Mouse (Mus musculus) gonadal fat pad, adult 2 months (tissue): ENCODE results near the gene Gzmc. TPM values are rescaled to one million over a fixed set of nuclear protein-coding genes. Genes with fewer than 3 reads are reported as not detected.
A peak's percentile ranks its signal among the peaks of the same experiment; 100 is the strongest.
"Not testable (repeated sequence)": the region's sequence is repeated elsewhere in the genome, so short reads cannot be mapped to it uniquely, and the experiment has no call there.

ENCODE experiments used
- DNase-seq: peaks from one replicate; pipeline ENCODE4 v3.0.0-alpha.2; 2012; ENCODE audit warnings: low read depth
- polyA plus RNA-seq: library from polyadenylated mRNA; depleted of rRNA; stranded (reverse); fragments of >200 nt; gene quantifications from 2 replicates; pipeline ENCODE4 v1.2.3, GENCODE M21; 2012; rRNA removed

Gzmc gene
- polyA plus RNA-seq = 0.19 TPM in 1 of 2 replicates, not detected in the other

DNA sequence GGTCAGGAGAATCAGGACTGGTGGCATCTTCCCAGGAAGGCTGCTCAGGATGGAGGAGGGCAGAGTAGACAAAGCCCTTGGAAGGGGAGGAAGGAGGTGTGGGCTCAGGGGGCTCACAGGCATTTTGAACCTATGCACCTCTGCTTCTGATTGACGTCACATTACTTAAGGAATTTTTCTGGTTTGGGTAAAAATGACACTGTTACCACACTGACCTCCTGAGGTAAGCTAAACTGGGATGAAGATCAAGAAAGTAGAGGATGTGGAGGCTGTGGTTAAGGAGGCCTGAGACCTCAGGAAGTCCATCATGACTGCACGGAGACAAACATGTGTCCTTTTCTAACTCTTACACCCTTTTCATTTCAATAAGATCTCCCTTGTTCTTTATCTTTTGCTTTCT lies at the start of gene Gzmc:
Gzmc (minus strand) TSS at position 101 of the 400 bp plus-strand sequence.
- no peak for DNase-seq

DNA sequence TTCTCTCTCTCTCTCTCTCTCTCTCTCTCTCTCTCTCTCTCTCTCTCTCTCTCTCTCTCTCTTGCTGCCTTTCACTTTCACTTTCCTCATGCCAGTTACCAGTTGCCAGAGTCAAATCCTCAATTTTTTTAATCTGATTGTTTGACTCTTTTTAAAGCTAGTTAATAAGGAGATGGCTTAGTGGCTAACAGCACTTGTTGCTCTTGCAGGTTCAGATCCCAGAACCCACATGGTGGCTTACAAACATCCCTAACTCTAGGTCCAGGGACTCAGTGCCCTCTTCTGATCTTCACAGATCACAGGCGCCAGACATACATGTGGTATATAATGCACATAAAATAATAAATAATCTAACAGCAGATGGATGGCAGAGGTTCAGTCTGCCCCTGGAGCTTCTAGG lies 49.4 kb upstream of the Gzmc start:
- DNase-seq = no peak

DNA sequence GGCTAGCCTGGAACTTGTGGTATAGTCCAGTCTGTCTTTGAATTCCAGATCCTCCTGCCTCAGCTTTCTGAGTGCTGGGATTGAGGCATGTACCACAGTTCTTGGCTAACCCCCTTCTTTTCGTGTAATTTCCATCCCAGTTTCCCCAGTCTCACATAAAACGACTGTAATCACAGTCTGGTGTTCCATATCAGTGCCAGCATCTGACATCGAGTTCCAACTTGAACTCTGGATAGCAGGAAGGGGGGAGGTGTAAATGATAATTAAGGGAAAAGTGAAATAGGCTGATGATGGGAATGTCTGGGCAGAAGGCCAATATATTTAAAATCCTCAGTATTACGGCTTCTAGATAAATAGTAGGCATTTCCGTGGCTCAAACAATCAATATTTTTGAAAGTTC lies 46.6 kb upstream of the Gzmc start:
- no peak for DNase-seq

DNA sequence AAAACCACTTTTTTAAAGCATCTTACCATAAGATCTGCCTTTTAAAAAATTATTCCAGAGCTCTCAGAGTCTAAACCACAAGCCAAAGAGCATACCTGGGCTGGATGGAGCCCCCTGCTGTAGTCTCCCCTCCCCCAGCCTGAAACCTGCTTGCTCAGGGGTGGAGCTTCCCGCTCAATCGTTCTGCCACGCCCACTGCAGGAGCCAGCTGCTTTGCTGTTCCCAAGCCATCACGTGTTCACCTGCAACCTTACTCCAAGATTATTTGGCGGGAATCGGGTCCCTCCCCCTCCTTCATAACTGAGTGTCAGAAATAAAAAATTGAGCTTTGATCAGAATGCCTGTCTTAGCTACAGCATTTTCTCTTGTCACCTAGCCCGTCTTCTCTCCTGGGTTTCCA lies 44.2 kb upstream of the Gzmc start:
- not testable (repeated sequence) for DNase-seq

DNA sequence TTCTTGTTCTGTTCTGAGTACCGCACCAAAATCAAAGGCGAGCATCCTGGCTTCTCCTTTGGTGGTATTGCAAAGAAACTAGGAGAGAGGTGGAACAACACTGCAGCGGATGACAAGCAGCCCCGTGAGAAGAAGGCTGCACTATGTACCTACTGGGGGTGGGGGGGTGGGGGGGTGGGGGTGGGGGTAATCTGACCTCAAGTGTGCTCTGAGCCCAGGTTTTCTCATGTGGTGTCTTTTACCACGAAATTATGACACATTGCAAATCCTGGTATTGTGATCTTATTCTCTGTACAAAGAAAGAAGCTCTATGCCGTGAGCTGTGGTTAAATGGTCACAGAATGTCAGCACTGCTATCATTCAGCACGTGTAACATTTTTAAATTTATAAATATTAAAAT lies 41.6 kb upstream of the Gzmc start:
- DNase-seq = not testable (repeated sequence)

DNA sequence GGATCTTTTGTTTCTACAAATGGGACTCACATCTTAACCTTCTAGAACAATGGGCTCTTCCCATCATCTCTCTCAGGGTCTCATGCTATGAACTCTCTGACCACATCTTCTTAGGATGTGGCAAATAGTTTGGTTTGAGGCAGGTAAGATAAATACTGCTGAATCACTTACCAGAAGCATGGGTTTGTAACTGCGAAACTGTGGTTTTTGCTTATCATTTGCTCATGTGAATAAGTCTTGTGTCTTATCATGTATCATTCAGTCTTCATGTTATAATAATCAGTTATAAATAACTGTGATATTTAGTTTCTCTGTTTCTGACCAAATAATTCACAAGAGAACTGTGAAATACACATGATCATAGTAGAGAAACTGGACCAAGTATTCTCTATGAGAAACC lies 31.7 kb upstream of the Gzmc start:
- no peak for DNase-seq

DNA sequence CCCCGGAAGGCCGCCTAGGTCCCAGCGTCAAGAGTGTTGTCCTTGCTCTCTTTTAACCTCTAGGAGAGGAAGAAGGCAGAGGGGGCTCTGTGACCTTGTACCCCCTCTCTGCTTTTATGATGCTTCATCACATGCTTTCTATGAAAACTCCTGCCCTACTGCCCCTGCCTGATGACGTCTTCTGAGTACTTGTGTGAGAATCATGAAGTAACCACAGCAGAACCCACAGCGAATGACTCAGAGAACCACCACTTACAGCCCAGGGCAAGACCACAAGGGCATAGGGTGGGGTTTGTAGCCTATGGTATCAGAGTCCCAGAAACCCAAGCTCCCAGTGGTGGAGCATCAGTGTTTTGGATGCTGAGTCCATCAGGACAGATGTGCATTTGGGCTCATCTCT lies 27.7 kb upstream of the Gzmc start, which contains the start of gene Gzmb:
Gzmb (minus strand) TSS at position 108 of the 400 bp plus-strand sequence.
- DNase-seq = no peak

DNA sequence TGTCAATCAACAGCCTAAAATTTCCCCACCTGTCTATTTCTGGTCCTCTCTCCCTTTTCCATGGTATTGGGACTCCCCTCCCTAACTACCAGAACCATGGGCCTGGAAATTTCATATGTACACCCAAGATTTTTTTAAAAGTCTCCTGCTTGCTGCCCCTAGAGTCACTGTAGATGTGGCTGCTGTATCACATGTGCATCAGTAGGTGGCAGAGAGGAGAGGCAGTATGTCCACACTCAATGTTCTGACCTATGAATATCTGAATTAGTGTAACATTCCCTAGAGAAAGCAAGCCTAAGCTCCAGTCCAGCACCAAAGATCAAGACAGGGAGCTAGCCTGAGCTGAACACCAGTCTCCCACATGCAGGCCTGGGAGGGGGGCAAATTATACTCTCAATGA lies 6.0 kb upstream of the Gzmc start:
- DNase-seq = no peak

DNA sequence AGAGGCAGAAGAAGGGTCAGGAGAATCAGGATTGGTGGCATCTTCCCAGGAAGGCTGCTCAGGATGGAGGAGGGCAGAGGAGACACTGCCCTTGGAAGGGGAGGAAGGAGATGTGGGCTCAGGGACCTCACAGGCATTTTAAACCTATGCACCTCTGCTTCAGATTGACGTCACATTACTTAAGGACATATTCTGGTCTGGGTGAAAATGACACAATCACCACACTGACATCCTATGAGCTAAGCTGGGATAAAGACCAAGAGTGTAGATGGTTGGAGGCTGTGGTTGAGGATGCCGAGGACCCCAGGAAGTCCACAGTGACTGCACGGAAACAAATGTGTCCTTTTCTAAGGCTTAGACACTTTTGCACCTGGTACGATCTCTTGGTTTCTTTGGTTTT lies 23.1 kb downstream of the Gzmc start, which contains the start of gene Gzmf:
Gzmf (minus strand) TSS at position 101 of the 400 bp plus-strand sequence.
- no peak for DNase-seq

DNA sequence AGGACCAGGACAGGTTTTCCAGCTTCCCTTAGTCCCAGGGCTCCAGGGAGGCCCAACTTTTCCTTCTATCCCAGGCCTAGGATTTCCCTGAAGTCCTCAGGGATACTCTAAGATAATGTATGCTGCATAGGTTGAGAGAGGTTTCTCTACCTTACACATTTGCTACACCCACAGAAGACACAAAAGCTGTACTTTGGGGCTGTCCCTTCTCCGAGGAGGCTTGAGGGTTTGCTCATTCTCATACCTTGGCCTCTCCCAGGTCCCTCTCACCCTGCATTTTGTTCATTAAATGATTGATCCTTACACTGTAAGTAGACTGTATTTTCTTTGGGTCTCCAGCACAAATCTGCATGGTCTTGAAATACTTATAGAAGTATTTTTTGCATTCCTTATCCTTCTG lies 28.8 kb downstream of the Gzmc start:
- DNase-seq = no peak

DNA sequence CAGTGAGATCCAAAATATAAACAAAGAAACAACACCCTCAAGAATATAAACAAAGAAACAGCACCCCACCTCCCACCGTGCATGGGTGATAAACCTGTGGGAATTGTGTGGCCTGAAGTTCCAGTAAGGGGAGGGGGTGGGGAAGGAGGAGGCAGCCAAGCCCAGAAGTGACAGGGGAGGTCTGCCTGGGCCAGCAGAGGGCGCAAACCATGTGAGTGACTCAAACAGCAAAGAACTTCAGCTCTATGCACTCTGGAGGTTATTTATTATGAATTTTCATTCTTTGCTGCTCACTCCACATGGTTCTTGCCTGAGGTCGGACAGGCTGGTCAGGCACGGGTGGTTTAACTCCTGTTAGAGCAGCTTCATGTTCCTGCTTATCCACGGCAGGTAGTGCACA lies 29.4 kb downstream of the Gzmc start:
- not testable (repeated sequence) for DNase-seq

DNA sequence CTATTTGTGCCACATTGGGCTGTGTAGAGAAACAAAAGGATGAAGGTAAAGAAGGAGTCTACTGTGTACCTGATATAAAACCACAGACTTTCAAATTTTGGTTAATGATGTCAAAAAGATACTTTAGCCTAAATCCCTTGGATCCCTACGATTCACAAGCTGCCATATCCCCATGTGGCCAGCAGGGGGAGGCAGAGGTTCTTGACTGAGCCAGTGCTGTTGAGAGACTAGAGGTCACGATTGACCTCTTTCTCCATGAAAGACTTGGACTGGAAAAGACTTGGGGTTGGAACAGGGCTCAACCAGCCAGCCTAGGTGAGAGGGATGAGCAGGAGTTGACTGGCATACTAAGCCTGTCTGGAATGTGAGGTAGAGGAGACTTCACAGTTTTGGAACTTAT lies 30.5 kb downstream of the Gzmc start:
- peak; percentile 8 for DNase-seq

DNA sequence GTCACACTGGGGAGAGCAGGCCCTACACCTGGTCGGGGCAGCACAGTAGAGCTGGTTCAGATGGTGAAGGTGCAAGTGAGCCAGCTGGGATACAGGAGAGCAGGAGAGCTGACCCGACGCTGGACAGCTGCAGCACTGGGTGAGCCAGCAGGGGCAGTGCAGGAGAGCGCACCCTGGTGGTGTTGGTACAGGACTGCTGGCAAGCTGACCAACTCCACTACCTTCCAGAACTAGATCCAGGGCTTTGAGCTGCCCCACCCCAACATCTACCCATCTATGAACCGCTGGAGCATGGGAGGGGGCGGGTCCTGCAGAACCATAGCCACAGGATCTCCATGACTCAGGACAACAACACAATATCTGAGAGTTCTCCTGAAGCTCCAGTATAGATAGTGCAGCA lies 47.5 kb downstream of the Gzmc start:
- no peak for DNase-seq

DNA sequence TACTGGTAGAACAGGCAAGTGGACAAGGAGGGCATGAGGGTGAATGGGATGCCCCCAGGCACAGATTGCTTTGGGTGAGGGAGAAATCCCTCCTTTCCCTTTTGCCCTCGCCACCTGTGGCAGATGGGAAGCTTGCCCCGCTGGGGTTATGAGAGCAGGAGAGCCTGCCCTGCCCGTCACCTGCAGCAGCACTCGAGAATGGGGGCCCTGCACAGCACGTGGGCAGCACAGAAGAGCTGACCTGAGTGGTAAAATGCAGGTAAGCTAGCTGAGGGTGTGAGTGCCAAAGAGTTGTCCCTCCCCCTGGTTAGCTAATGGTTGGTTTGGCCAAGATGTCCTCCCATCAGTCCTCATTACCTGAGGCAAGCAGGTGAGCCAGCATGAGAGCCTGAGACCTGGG lies 47.9 kb downstream of the Gzmc start:
- DNase-seq = no peak

Other genes with a start within 250 kb of the Gzmc start
- gene Mcpt1, start 216.7 kb downstream of the Gzmc start, polyA plus RNA-seq = not detected in 2 replicates
- not detected in 2 replicates for gene Mcpt9, start 204.2 kb downstream of the Gzmc start, polyA plus RNA-seq
- not detected in 2 replicates for gene Mcpt2, start 192.6 kb downstream of the Gzmc start, polyA plus RNA-seq
- 0.92 and 2.8 TPM in 2 replicates for gene Mcpt4, start 172.3 kb downstream of the Gzmc start, polyA plus RNA-seq
- gene Mcpt8, start 149.4 kb downstream of the Gzmc start, polyA plus RNA-seq = not detected in 2 replicates
- gene Ctsg, start 132.1 kb downstream of the Gzmc start, polyA plus RNA-seq = 0.11 and 0.20 TPM in 2 replicates
- gene Gzme, start 114.0 kb downstream of the Gzmc start, polyA plus RNA-seq = not detected in 2 replicates
- not detected in 2 replicates for gene Gzmd, start 102.0 kb downstream of the Gzmc start, polyA plus RNA-seq
- not detected in 2 replicates for gene Gzmg, start 75.1 kb downstream of the Gzmc start, polyA plus RNA-seq
- gene Gzmn, start 60.1 kb downstream of the Gzmc start, polyA plus RNA-seq = not detected in 2 replicates
- not detected in 2 replicates for gene Gzmf, start 23.2 kb downstream of the Gzmc start, polyA plus RNA-seq
- 0.78 and 1.3 TPM in 2 replicates for gene Gzmb, start 27.6 kb upstream of the Gzmc start, polyA plus RNA-seq
- gene Atp12a, start 130.4 kb upstream of the Gzmc start, polyA plus RNA-seq = 0.19 and 0.47 TPM in 2 replicates
- 0.36 and 0.43 TPM in 2 replicates for gene Rnf17, start 167.9 kb upstream of the Gzmc start, polyA plus RNA-seq